Mouse (Mus musculus) heart, embryonic 13.5 days (tissue): ENCODE measurements around the gene Zdhhc21. TPM values are rescaled to one million over a fixed set of nuclear protein-coding genes. Genes with fewer than 3 reads are reported as not detected.
A peak's percentile ranks its signal among the peaks of the same experiment; 100 is the strongest.

Source experiments
- ATAC-seq: fragments of 200-750 bp; cut with Nextera tagmentation; 2 replicates; pipeline ENCODE4 v1.8.0; 2017; ENCODE audit warnings: moderate TSS enrichment; ENCODE audit not compliant: insufficient number of reproducible peaks, low FRiP score, low TSS enrichment; ENCODE audit errors: extremely low read depth
- H3K27ac ChIP-seq: fragments of 300-500 bp; sonication (generic); replicated peaks from 2 replicates; pipeline ENCODE4 v1.5.1; 2015; ENCODE audit warnings: moderate library complexity, mild to moderate bottlenecking, inconsistent platforms
- H3K27me3 ChIP-seq: fragments of 300-500 bp; sonication (generic); replicated peaks from 2 replicates; pipeline ENCODE4 v1.6.1; 2015; ENCODE audit warnings: mild to moderate bottlenecking, inconsistent platforms
- H3K36me3 ChIP-seq: fragments of 300-500 bp; sonication (generic); 2 replicates; pipeline ENCODE4 v1.6.1; 2015; ENCODE audit warnings: mild to moderate bottlenecking, inconsistent platforms
- H3K4me1 ChIP-seq: fragments of 300-500 bp; sonication (generic); 2 replicates; pipeline ENCODE4 v1.6.1; 2015; ENCODE audit warnings: inconsistent platforms
- H3K4me2 ChIP-seq: fragments of 300-500 bp; sonication (generic); 2 replicates; pipeline ENCODE4 v1.6.1; 2015; ENCODE audit warnings: inconsistent platforms, mild to moderate bottlenecking, moderate library complexity
- H3K4me3 ChIP-seq: fragments of 300-500 bp; sonication (generic); 2 replicates; pipeline ENCODE4 v1.5.1; 2015; ENCODE audit warnings: moderate library complexity, mild to moderate bottlenecking, inconsistent platforms
- H3K9ac ChIP-seq: fragments of 300-500 bp; sonication (generic); 2 replicates; pipeline ENCODE4 v1.6.1; 2015; ENCODE audit warnings: inconsistent platforms, mild to moderate bottlenecking, moderate library complexity
- H3K9me3 ChIP-seq: fragments of 300-500 bp; sonication (generic); 2 replicates; pipeline ENCODE4 v1.6.1; 2016; ENCODE audit warnings: inconsistent platforms
- WGBS: fragments of 180-500 bp; shearing (Covaris S2); methylation state at CpG from one replicate; pipeline ENCODE4 v1.1.7; 2015; ENCODE audit warnings: mixed read lengths; 5-methylcytosine and 5-hydroxymethylcytosine counted together
- polyA plus RNA-seq: library from polyadenylated mRNA; unstranded; fragments of >200 nt; fragmentation: Nextera tagmentation; extraction: Ambion mirVana; gene quantifications from 2 replicates; pipeline ENCODE4 v1.2.1, GENCODE M21; 2015

The Zdhhc21 gene
- polyA plus RNA-seq, 1 experiment from 2014 or later: 8.5 TPM

GRCm38 (mm10) chr4:82880243-82880642 lies 20.5 kb upstream of the Zdhhc21 start:
- 67% methylated on average over 2 of the region's 2 CpGs for WGBS

GRCm38 (mm10) chr4:82879152-82879551 lies 19.4 kb upstream of the Zdhhc21 start:
- Histone ChIP-seq H3K4me1 (no peaks in the 10 kb centered on the region), H3K27ac (no peak overlapping the region), H3K4me3 (no peak overlapping the region), H3K27me3 (no peaks in the 10 kb centered on the region), H3K9ac (no peak overlapping the region), H3K9me3 (no peaks in the 10 kb centered on the region), H3K36me3 (no peaks in the 10 kb centered on the region), H3K4me2 (no peak overlapping the region)
- ATAC-seq: no peak
- 74% methylated on average over 6 of the region's 6 CpGs for WGBS

More at GRCm38 (mm10) chr4:82880243-82880642, 20.5 kb upstream of the Zdhhc21 start:
- Histone ChIP-seq H3K36me3 (no peaks in the 10 kb centered on the region), H3K27ac (no peak overlapping the region), H3K27me3 (no peaks in the 10 kb centered on the region), H3K9ac (no peak overlapping the region), H3K4me2 (no peak overlapping the region), H3K4me3 (no peak overlapping the region), H3K4me1 (no peaks in the 10 kb centered on the region), H3K9me3 (no peaks in the 10 kb centered on the region)
- no peak for ATAC-seq

- Histone ChIP-seq H3K9ac (no peak overlapping the region), H3K4me3 (no peak overlapping the region), H3K4me1 (no peaks in the 10 kb centered on the region), H3K4me2 (no peak overlapping the region), H3K27me3 (no peaks in the 10 kb centered on the region), H3K9me3 (no peaks in the 10 kb centered on the region), H3K36me3 (no peaks in the 10 kb centered on the region), H3K27ac (no peak overlapping the region)
- ATAC-seq: no peak
- 85% methylated on average over 2 of the region's 2 CpGs for WGBS
These were observed 16.9 kb upstream of the Zdhhc21 start for GRCm38 (mm10) chr4:82876656-82877055.

GRCm38 (mm10) chr4:82875532-82875931 lies 15.8 kb upstream of the Zdhhc21 start:
- Histone ChIP-seq H3K9ac (no peak overlapping the region), H3K4me2 (no peak overlapping the region), H3K4me1 (no peaks in the 10 kb centered on the region), H3K9me3 (no peaks in the 10 kb centered on the region), H3K27ac (no peak overlapping the region), H3K27me3 (no peaks in the 10 kb centered on the region), H3K4me3 (no peak overlapping the region), H3K36me3 (no peaks in the 10 kb centered on the region)
- ATAC-seq: no peak
- 58% methylated on average over 4 of the region's 4 CpGs for WGBS

GRCm38 (mm10) chr4:82874791-82875190 lies 15.0 kb upstream of the Zdhhc21 start:
- Histone ChIP-seq H3K27me3 (no peaks in the 10 kb centered on the region), H3K4me2 (no peak overlapping the region), H3K4me1 (no peaks in the 10 kb centered on the region), H3K9me3 (no peaks in the 10 kb centered on the region), H3K36me3 (no peaks in the 10 kb centered on the region), H3K27ac (no peak overlapping the region), H3K9ac (no peak overlapping the region), H3K4me3 (no peak overlapping the region)
- ATAC-seq: no peak
- WGBS: 60% methylated on average over 4 of the region's 4 CpGs

GRCm38 (mm10) chr4:82872548-82872947 lies 12.8 kb upstream of the Zdhhc21 start:
- WGBS: 61% methylated on average over 4 of the region's 4 CpGs
- Histone ChIP-seq H3K27me3 (no peaks in the 10 kb centered on the region), H3K4me2 (no peak overlapping the region), H3K4me3 (no peak overlapping the region), H3K9me3 (no peaks in the 10 kb centered on the region), H3K4me1 (no peaks in the 10 kb centered on the region), H3K36me3 (no peaks in the 10 kb centered on the region), H3K27ac (no peak overlapping the region; the same call in 1 of the 2 replicates), H3K9ac (no peak overlapping the region)
- ATAC-seq: no peak

- no peak for ATAC-seq
- Histone ChIP-seq H3K9ac (no peak overlapping the region), H3K27ac (no peak overlapping the region; the same call in 1 of the 2 replicates), H3K4me2 (no peak overlapping the region), H3K36me3 (no peaks in the 10 kb centered on the region), H3K4me3 (no peak overlapping the region), H3K4me1 (no peaks in the 10 kb centered on the region), H3K9me3 (no peaks in the 10 kb centered on the region), H3K27me3 (no peaks in the 10 kb centered on the region)
- 36% methylated on average over 6 of the region's 6 CpGs for WGBS
These were observed 12.4 kb upstream of the Zdhhc21 start for GRCm38 (mm10) chr4:82872121-82872520.

GRCm38 (mm10) chr4:82870931-82871330 lies 11.2 kb upstream of the Zdhhc21 start:
- no peak overlapping the region for H3K9ac ChIP-seq
- no peaks in the 10 kb centered on the region for H3K27me3 ChIP-seq
- no peaks in the 10 kb centered on the region for H3K36me3 ChIP-seq
- no peaks in the 10 kb centered on the region for H3K4me1 ChIP-seq
- 68% methylated on average over 6 of the region's 6 CpGs for WGBS
- no peak for ATAC-seq
- H3K9me3 ChIP-seq: no peaks in the 10 kb centered on the region
- H3K4me3 ChIP-seq: no peak overlapping the region
- H3K27ac ChIP-seq: no peak overlapping the region
- no peak overlapping the region for H3K4me2 ChIP-seq

- no peaks in the 10 kb centered on the region for H3K9me3 ChIP-seq
- no peak overlapping the region for H3K4me3 ChIP-seq
- no peaks in the 10 kb centered on the region for H3K36me3 ChIP-seq
- no peaks in the 10 kb centered on the region for H3K4me1 ChIP-seq
- whole genome bisulfite sequencing: 73% methylated on average over 5 of the region's 5 CpGs
- H3K27me3 ChIP-seq: no peaks in the 10 kb centered on the region
- ATAC-seq: no peak
- no peak overlapping the region for H3K4me2 ChIP-seq
- no peak overlapping the region for H3K27ac ChIP-seq
- H3K9ac ChIP-seq: no peak overlapping the region
These were observed 8.1 kb upstream of the Zdhhc21 start for GRCm38 (mm10) chr4:82867731-82868445.

- Histone ChIP-seq H3K27ac (0 out of 2 replicates have a peak overlapping the region, but pooled peaks have one; percentile 40), H3K4me3 (no peak overlapping the region), H3K27me3 (no peaks in the 10 kb centered on the region), H3K4me2 (no peak overlapping the region), H3K9ac (no peak overlapping the region), H3K4me1 (no peaks in the 10 kb centered on the region), H3K9me3 (no peaks in the 10 kb centered on the region), H3K36me3 (no peaks in the 10 kb centered on the region)
- no peak for ATAC-seq
- 52% methylated on average over 4 of the region's 4 CpGs for WGBS
These were observed 7.4 kb upstream of the Zdhhc21 start for GRCm38 (mm10) chr4:82867111-82867510.

GRCm38 (mm10) chr4:82864974-82865699 lies 5.4 kb upstream of the Zdhhc21 start:
- peaks cover 6% of the 10 kb centered on the region for H3K4me1 ChIP-seq
- H3K9ac ChIP-seq: no peak overlapping the region
- 69% methylated on average over 8 of the region's 8 CpGs for WGBS
- H3K4me2 ChIP-seq: no peak overlapping the region
- no peak overlapping the region for H3K4me3 ChIP-seq
- no peak for ATAC-seq
- no peak overlapping the region for H3K27ac ChIP-seq
- no peaks in the 10 kb centered on the region for H3K9me3 ChIP-seq
- H3K36me3 ChIP-seq: no peaks in the 10 kb centered on the region
- no peaks in the 10 kb centered on the region for H3K27me3 ChIP-seq

- no peak overlapping the region for H3K27ac ChIP-seq
- no peak overlapping the region for H3K4me2 ChIP-seq
- no peak for ATAC-seq
- H3K4me3 ChIP-seq: no peak overlapping the region
- 84% methylated on average over 8 of the region's 8 CpGs for WGBS
- no peaks in the 10 kb centered on the region for H3K9me3 ChIP-seq
- H3K27me3 ChIP-seq: no peaks in the 10 kb centered on the region
- peaks cover 14% of the 10 kb centered on the region for H3K4me1 ChIP-seq
- no peak overlapping the region for H3K9ac ChIP-seq
- H3K36me3 ChIP-seq: no peaks in the 10 kb centered on the region
These were observed 3.6 kb upstream of the Zdhhc21 start for GRCm38 (mm10) chr4:82863316-82863715.
